Mouse (Mus musculus) heart, adult 2 months (tissue): ENCODE measurements around the gene Socs2.

ENCODE experiments used
- CTCF ChIP-seq: fragments of 200-600 bp; IDR thresholded peaks from 2 replicates; pipeline ENCODE4 v1.8.1; 2022; ENCODE audit warnings: antibody characterized with exemption, mild to moderate bottlenecking, moderate library complexity
- EP300 ChIP-seq: fragments of 200-500 bp; IDR thresholded peaks from 2 replicates; pipeline ENCODE4 v1.6.1; 2011; ENCODE audit warnings: low read depth, low read length, control low read depth; ENCODE audit not compliant: insufficient read depth
- POLR2A ChIP-seq: fragments of 200-500 bp; IDR thresholded peaks from 2 replicates; pipeline ENCODE4 v1.6.1; 2011; ENCODE audit warnings: mild to moderate bottlenecking, low read depth, low read length, control low read depth; ENCODE audit not compliant: insufficient read depth

GRCm38 (mm10) chr10:95354673-95355072, 62.3 kb downstream of the Socs2 start:
- no peak for TF ChIP-seq POLR2A
- no peak for TF ChIP-seq EP300
- TF ChIP-seq CTCF = no peak
